Mouse (Mus musculus) forebrain, embryonic 16.5 days (tissue): ENCODE measurements around the gene Bcl11b. TPM values are rescaled to one million over a fixed set of nuclear protein-coding genes. Genes with fewer than 3 reads are reported as not detected.

Source experiments
- ATAC-seq: fragments of 200-750 bp; cut with Nextera tagmentation; 2 replicates; pipeline ENCODE4 v1.8.0; 2017; ENCODE audit warnings: mild to moderate bottlenecking, moderate library complexity
- H3K27ac ChIP-seq: fragments of 300-500 bp; sonication (generic); 2 replicates; pipeline ENCODE4 v1.5.1; 2014; ENCODE audit warnings: low read length, control low read depth
- H3K27me3 ChIP-seq: fragments of 300-500 bp; sonication (generic); replicated peaks from 2 replicates; pipeline ENCODE4 v1.6.1; 2014; ENCODE audit warnings: low read length; ENCODE audit not compliant: control insufficient read depth, insufficient read depth
- H3K36me3 ChIP-seq: fragments of 300-500 bp; sonication (generic); 2 replicates; pipeline ENCODE4 v1.6.1; 2014; ENCODE audit not compliant: control insufficient read depth, insufficient read depth
- H3K4me1 ChIP-seq: fragments of 300-500 bp; sonication (generic); replicated peaks from 2 replicates; pipeline ENCODE4 v1.6.1; 2014; ENCODE audit warnings: low read length; ENCODE audit not compliant: control insufficient read depth, insufficient read depth
- H3K4me2 ChIP-seq: fragments of 300-500 bp; sonication (generic); 2 replicates; pipeline ENCODE4 v1.6.1; 2014; ENCODE audit warnings: mild to moderate bottlenecking, low read length, control low read depth
- H3K4me3 ChIP-seq: fragments of 300-500 bp; sonication (generic); replicated peaks from 2 replicates; pipeline ENCODE4 v1.5.1; 2014; ENCODE audit warnings: mild to moderate bottlenecking, low read length, control low read depth
- H3K9ac ChIP-seq: fragments of 300-500 bp; sonication (generic); replicated peaks from 2 replicates; pipeline ENCODE4 v1.6.1; 2014; ENCODE audit warnings: low read depth, low read length, control low read depth
- H3K9me3 ChIP-seq: fragments of 300-500 bp; sonication (generic); 2 replicates; pipeline ENCODE4 v1.6.1; 2016; ENCODE audit warnings: low read length; ENCODE audit not compliant: control insufficient read depth
- WGBS: fragments of 180-500 bp; shearing (Covaris S2); extraction: QIAGEN DNeasy Blood & Tissue Kit; methylation state at CpG from one replicate; pipeline ENCODE4 v1.1.7; 2014; 5-methylcytosine and 5-hydroxymethylcytosine counted together
- polyA plus RNA-seq: library from polyadenylated mRNA; unstranded; fragments of >200 nt; fragmentation: Nextera tagmentation; extraction: Ambion mirVana; gene quantifications from 2 replicates; pipeline ENCODE4 v1.2.1, GENCODE M21; 2015

Bcl11b gene
- 81.4 and 87.9 TPM in 2 replicates for polyA plus RNA-seq

DNA sequence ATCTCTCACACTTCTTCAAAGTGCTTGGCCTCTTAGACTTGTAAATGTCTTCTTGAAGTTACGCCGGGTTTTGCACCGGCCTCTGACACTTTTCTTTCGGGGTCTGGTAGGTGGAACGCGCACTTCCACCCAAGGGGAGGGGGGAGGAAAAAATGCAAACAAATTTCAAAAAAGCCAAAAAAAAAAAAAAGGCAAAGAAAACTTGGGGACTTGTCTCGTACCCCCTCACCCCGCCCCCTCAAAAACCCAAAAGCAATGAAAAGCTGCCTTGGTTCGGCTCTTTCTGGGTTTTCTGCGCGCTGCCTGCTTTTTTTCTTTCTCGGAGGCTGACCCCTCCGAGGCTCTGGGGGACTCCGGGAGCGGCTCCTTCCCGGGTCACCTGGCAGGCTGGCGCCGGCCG, at the start of gene Bcl11b:
Gene Bcl11b, minus strand, starts transcription at position 120 of the 400 bp plus-strand sequence.
- H3K27me3 ChIP-seq = no peaks in the 10 kb centered on the region
- no peaks in the 10 kb centered on the region for H3K9me3 ChIP-seq
- no peak for ATAC-seq
- no peaks in the 10 kb centered on the region for H3K36me3 ChIP-seq
- peak within 1 kb of the TSS; percentile 72 for H3K4me2 ChIP-seq
- WGBS = under 1% methylated on average over 14 of the region's 19 CpGs
- peaks cover 33% of the 10 kb centered on the region for H3K4me1 ChIP-seq
- peak within 1 kb of the TSS; percentile 100 for H3K27ac ChIP-seq
- peak within 1 kb of the TSS; percentile 81 for H3K4me3 ChIP-seq
- H3K9ac ChIP-seq = peak within 1 kb of the TSS; percentile 100

DNA sequence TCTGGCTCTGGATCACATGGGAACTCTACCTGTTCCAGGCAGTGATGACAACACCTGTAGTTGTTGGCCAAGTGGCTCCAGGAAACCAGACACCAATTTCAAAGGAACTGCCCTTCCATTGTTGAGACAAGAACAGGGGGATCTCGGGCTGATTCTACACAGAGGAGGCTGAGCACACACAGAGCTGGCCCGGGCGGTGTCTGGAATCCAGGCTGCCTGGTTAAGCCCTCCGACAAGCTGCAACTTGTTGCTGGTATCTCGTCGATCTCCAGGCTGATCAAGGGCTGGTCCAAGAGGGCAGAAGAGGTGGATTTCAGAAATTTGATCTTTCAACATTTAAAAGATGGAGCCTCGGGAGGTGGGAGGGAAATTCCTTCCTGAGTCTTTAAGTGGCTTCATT, 47.6 kb upstream of the Bcl11b start:
- Histone ChIP-seq H3K27me3 (no peaks in the 10 kb centered on the region), H3K9me3 (no peaks in the 10 kb centered on the region), H3K4me1 (no peaks in the 10 kb centered on the region; the same call in 1 of the 2 replicates), H3K9ac (no peak overlapping the region), H3K4me2 (no peak overlapping the region), H3K4me3 (no peak overlapping the region), H3K27ac (no peak overlapping the region), H3K36me3 (no peaks in the 10 kb centered on the region)
- WGBS = 80% methylated on average over 7 of the region's 7 CpGs
- ATAC-seq = no peak

DNA sequence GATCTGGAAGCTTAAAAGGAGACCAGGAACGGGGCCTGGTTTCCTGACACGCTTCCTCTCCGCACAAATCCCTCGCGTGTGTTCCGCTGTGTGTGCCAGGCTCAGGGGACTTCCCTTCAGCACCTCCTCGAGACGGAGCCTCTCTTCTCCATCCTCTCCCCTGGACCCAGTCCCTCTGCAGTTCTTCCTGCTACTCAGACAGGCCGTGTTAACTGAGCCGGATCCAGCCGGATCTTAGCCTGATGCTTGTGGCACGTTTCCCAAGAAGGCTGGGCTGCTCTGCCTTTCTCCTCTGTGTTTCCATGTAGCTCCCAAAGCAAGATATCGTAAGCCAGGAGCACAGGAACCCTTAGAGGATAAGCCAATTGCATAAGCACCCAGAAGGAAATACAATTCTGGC, 46.2 kb upstream of the Bcl11b start:
- H3K9ac ChIP-seq = no peak overlapping the region
- no peaks in the 10 kb centered on the region for H3K36me3 ChIP-seq
- no peak for ATAC-seq
- H3K9me3 ChIP-seq = no peaks in the 10 kb centered on the region
- 78% methylated on average over 13 of the region's 13 CpGs for WGBS
- no peak overlapping the region for H3K4me2 ChIP-seq
- H3K4me1 ChIP-seq = no peaks in the 10 kb centered on the region; the same call in 1 of the 2 replicates
- H3K4me3 ChIP-seq = no peak overlapping the region
- no peaks in the 10 kb centered on the region for H3K27me3 ChIP-seq
- H3K27ac ChIP-seq = no peak overlapping the region

DNA sequence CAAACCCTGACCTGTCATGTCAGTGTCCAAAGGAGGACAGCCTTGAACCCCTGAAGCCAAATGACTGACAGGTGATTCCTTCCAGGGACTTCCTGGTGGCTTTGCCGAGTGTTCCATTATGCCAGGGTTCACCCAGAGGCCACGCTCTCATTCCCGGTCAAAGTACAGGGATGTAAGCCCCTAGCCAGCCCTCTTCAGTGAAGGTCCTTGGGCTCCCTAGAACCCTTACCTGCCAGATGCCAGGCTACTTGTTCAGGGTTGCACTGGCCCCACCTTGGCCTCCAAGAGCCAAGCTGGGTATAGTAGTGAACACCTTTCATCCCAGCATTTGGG, 38.8 kb upstream of the Bcl11b start:
- no peak for ATAC-seq
- no peaks in the 10 kb centered on the region for H3K27me3 ChIP-seq
- H3K4me1 ChIP-seq = no peaks in the 10 kb centered on the region
- no peak overlapping the region for H3K9ac ChIP-seq
- H3K27ac ChIP-seq = no peak overlapping the region
- no peak overlapping the region for H3K4me2 ChIP-seq
- H3K36me3 ChIP-seq = no peaks in the 10 kb centered on the region
- H3K9me3 ChIP-seq = no peaks in the 10 kb centered on the region
- H3K4me3 ChIP-seq = no peak overlapping the region
- WGBS = 83% methylated on average over 3 of the region's 3 CpGs

DNA sequence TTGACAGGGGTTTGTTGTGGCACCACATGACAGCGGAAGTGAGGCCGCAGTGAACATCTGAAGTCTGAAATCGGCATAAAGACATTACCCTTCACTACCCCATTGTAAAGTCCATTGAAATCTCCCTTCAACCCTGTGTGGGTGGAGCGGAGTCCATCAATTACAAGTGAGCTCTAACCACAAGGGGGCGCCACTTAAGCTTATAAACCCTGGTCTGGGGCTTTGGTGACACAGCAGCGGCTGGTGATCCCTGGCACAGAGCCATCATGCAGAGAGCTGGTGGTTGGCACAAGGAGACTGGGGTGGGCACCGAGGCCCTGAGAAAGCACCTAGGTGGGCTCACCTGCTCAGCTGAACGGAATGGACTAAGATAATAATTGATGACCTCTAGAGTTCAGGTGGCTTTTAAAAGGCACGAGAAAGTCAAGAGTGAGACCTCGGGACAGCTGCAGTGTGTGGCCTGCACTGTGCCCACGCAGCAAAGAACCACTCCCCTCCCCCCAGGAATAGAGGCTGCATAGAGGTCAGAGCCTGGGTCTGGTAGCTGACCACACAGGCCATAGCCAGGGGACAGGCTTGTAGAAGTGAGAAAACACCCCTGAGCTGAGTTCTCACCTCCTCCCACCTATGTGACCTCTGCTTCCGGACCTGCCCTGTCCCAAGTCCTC, 38.3 kb upstream of the Bcl11b start:
- ATAC-seq = 0 out of 2 replicates have a peak, but pooled peaks have one; percentile 31
- Histone ChIP-seq H3K9me3 (no peaks in the 10 kb centered on the region), H3K4me1 (no peaks in the 10 kb centered on the region), H3K36me3 (no peaks in the 10 kb centered on the region), H3K4me3 (no peak overlapping the region), H3K4me2 (no peak overlapping the region), H3K9ac (no peak overlapping the region), H3K27ac (no peak overlapping the region), H3K27me3 (no peaks in the 10 kb centered on the region)
- 44% methylated on average over 12 of the region's 12 CpGs for WGBS

DNA sequence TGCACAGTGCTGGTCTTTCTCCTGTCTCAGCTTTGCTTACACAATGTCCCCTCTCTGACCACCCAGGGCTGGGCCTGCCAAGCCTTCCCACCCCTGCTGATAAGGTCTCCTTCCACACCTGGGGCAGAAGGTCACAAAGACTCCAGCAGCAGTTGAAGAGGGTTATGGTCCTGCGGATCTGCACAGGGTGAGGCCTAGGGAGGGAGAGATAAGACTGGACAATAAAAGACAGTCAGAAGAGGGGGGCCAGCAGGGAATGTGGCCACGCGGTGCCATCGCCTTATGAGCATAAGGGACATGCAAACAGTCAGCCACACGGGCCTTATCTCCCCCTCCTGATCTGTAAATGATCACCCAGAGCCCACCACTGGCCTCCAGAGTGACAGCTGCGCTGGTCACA, 34.0 kb upstream of the Bcl11b start:
- no peaks in the 10 kb centered on the region for H3K27me3 ChIP-seq
- H3K4me1 ChIP-seq = no peaks in the 10 kb centered on the region
- H3K9me3 ChIP-seq = no peaks in the 10 kb centered on the region
- 71% methylated on average over 6 of the region's 6 CpGs for WGBS
- no peaks in the 10 kb centered on the region for H3K36me3 ChIP-seq
- H3K9ac ChIP-seq = no peak overlapping the region
- H3K4me3 ChIP-seq = no peak overlapping the region
- no peak overlapping the region for H3K4me2 ChIP-seq
- ATAC-seq = no peak
- H3K27ac ChIP-seq = no peak overlapping the region

DNA sequence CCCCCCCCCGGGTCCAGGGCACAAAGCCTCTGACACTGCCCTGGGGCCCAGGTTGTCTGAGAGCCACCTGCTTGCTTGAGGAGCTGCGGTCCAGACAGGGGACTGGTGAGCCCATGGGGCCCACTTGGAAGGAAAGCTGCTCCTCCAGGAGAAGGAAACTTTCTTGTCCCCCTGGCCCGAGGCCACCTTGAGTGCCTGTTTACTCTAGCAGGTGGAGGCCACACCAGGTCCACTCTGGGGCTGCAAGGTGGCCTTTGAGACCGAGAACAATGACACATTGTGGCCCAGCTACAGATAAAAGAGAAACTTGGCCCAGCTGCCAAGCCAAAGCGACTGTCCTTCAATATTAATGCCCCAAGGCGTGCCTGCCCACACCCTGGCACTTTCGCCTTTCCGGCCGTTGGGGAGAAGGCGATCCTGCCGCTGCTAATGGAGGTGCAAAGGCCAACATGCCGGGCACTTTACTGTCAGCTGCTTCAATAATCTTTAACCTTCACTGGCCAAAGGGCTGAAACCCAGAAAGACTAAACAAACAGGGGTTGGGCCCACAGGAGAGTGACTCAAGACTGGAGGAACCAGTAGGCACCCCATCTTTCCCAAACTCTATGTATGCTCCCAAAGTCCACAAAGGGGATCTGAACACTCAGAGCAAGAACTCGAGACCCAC, 32.1 kb upstream of the Bcl11b start:
- H3K4me2 ChIP-seq = no peak overlapping the region
- no peaks in the 10 kb centered on the region for H3K9me3 ChIP-seq
- H3K4me3 ChIP-seq = no peak overlapping the region
- no peaks in the 10 kb centered on the region for H3K4me1 ChIP-seq
- WGBS = 81% methylated on average over 13 of the region's 13 CpGs
- no peak for ATAC-seq
- no peak overlapping the region for H3K9ac ChIP-seq
- H3K27ac ChIP-seq = no peak overlapping the region
- H3K27me3 ChIP-seq = no peaks in the 10 kb centered on the region
- no peaks in the 10 kb centered on the region for H3K36me3 ChIP-seq

DNA sequence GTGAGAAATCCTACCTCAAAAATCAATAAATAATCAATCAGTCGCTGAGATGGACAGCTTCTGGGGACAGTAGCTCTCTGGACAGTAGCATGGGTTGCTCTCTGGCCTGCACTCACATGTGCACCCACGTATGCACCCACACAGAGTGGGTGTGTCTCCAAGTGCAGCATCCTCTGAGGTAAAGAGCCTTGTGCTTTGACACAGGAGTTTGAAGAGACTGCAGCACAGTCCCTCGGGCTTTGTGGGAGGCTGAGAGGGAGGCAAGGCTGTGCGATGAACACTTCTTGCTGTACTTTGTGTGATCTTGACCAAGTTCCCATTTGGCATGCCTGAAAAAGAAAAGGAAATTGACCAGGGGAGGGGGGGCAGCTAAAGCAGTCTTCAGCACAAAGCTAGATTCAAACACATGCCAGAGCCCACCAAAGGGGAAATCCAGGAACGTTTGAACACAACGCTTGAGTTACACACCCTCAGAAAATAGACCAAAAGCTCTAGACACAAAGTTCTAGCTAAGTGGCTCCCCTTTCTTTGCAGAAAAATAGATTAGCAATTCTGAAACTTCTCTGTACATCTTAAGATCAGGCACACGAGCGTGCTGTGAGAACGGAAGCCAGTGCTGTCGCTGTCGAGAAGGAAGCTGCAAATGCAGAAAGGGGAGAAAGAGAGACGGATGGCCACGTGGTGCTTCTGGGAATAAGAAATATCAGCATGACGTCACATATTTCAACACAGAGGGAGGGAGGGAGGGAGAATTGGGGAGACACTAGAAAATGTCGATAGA, 19.6 kb upstream of the Bcl11b start:
- no peak for ATAC-seq
- no peak overlapping the region for H3K4me3 ChIP-seq
- H3K36me3 ChIP-seq = no peaks in the 10 kb centered on the region
- H3K4me1 ChIP-seq = no peaks in the 10 kb centered on the region
- H3K9me3 ChIP-seq = no peaks in the 10 kb centered on the region
- no peak overlapping the region for H3K27ac ChIP-seq
- no peak overlapping the region for H3K9ac ChIP-seq
- H3K4me2 ChIP-seq = no peak overlapping the region
- 74% methylated on average over 15 of the region's 15 CpGs for WGBS
- no peaks in the 10 kb centered on the region for H3K27me3 ChIP-seq

DNA sequence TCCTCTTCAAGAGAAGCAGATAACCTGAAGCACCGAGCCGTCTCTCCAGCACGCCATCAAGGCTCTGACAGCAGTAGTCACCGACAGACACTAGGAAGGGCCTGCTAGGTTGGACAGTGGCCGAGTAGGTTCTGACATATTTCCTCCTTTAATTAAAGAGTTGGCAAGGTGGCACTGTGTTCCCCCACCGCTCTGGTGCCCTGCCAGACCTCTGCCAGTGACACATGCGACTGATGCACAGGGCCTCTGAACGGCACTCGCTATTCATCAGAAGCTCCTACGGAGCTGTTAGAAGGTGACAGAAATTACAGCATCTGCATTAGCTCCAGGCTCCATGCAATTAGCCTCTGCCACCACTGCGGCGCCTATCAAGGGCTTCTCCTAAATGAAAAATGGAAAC, 8.6 kb upstream of the Bcl11b start:
- ATAC-seq = no peak
- WGBS = 60% methylated on average over 12 of the region's 12 CpGs
- Histone ChIP-seq H3K27me3 (no peaks in the 10 kb centered on the region), H3K4me2 (no peak overlapping the region), H3K9ac (no peak overlapping the region), H3K36me3 (no peaks in the 10 kb centered on the region), H3K9me3 (no peaks in the 10 kb centered on the region), H3K27ac (no peak overlapping the region), H3K4me3 (no peak overlapping the region), H3K4me1 (peaks cover 19% of the 10 kb centered on the region)
